Mouse (Mus musculus): Measurements from ENCODE around the gene Slc2a10. TPM values are rescaled to one million over a fixed set of nuclear protein-coding genes. Genes with fewer than 3 reads are reported as not detected.
A peak's percentile ranks its signal among the peaks of the same experiment; 100 is the strongest.

The Slc2a10 gene
- polyA plus RNA-seq, 1 experiment from 2014 or later: 7.2 TPM

DNA sequence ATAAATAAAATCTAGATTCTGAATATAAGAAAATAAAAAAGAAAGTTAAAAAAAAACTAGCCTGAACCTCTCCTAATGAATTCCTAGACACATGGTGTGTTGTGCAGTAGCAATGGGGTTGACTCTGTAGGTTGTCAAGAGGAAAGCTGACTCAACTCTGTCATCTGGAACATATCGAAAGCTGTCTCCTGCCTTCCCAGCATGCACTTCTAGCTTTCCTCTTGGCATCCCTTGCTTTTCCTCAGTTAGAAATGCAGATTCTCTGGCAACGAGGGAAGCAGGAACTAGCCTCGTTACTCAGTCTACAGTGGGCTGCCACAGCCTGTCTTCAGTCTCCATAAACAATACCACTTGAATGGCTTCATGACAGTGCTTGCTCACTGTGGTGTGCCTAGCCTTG lies 17.8 kb upstream of the Slc2a10 start:
- Histone ChIP-seq H3K4me3 (replicated peaks) (no peak overlapping the region), H3K9ac (no peak overlapping the region), H3K27me3 (replicated peaks) (no peaks in the 10 kb centered on the region), H3K36me3 (peaks cover 21% of the 10 kb centered on the region), H3K4me1 (no peaks in the 10 kb centered on the region), H3K9me3 (no peaks in the 10 kb centered on the region), H3K4me2 (no peak overlapping the region), H3K27ac (no peak overlapping the region)
- 67% methylated on average over 3 of the region's 3 CpGs for WGBS
- ATAC-seq (ENCODE audit: insufficient read depth, low FRiP score, low read depth): no peak

- H3K9me3 ChIP-seq: no peaks in the 10 kb centered on the region
- H3K27me3 ChIP-seq (replicated peaks): no peaks in the 10 kb centered on the region
- no peaks in the 10 kb centered on the region for H3K4me1 ChIP-seq
- WGBS: 76% methylated on average over 5 of the region's 5 CpGs
- H3K4me2 ChIP-seq: no peak overlapping the region
- H3K27ac ChIP-seq: no peak overlapping the region
- H3K9ac ChIP-seq: no peak overlapping the region
- no peak overlapping the region for H3K4me3 ChIP-seq (replicated peaks)
- peaks cover 21% of the 10 kb centered on the region for H3K36me3 ChIP-seq
- no peak for ATAC-seq (ENCODE audit: insufficient read depth, low FRiP score, low read depth)
Measured at GRCm38 (mm10) chr2:165486401-165486800, 17.2 kb upstream of the Slc2a10 start.

DNA sequence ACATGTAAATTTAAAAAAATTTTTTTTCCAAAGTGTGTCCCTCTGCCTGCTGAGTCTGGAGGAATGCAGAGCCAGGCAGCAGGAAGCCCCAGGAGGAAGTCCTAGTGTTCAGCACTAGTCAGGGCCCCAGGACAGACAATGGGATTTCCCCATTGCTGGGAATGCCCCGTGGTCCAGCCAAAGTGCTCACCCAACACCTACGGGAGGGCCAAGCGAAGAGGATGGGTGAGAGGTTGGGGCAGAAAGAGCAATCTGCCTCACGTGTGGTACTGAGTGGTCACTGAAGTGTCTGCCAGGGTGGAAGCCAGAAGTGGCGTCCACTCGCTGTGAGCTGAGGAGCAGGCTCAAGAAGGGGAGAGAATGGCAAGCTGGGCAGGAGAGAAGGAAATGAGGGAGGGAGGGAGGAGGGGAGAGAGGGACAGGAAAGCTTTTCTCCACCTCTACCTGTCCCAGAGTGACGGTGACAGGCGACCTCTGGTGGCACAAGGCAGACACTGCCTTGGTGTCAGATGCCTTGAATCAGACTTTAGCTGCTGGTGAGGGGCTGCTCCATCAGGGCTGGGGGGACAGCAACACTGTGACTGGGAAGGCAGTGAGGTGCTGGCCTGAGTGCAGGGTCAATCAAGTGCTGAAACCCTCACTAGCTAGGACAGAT lies 16.6 kb upstream of the Slc2a10 start:
- H3K9ac ChIP-seq: no peak overlapping the region
- no peak overlapping the region for H3K4me3 ChIP-seq (replicated peaks)
- no peaks in the 10 kb centered on the region for H3K27me3 ChIP-seq (replicated peaks)
- H3K4me2 ChIP-seq: no peak overlapping the region
- H3K4me1 ChIP-seq: 0 out of 2 replicates have a peak, but pooled peaks cover 1% of the 10 kb centered on the region
- no peaks in the 10 kb centered on the region for H3K9me3 ChIP-seq
- H3K27ac ChIP-seq: no peak overlapping the region
- 22% methylated on average over 8 of the region's 8 CpGs for WGBS
- 0 out of 2 replicates have a peak, but pooled peaks have one; percentile 13 for ATAC-seq (ENCODE audit: insufficient read depth, low FRiP score, low read depth)
- H3K36me3 ChIP-seq: peaks cover 21% of the 10 kb centered on the region

- ATAC-seq (ENCODE audit: insufficient read depth, low FRiP score, low read depth): peak; percentile 88
- Histone ChIP-seq H3K36me3 (peaks cover 21% of the 10 kb centered on the region), H3K4me2 (peak within 1 kb of the TSS; percentile 83), H3K4me1 (peaks cover 9% of the 10 kb centered on the region; the same call in 1 of the 2 replicates), H3K27me3 (replicated peaks) (no peaks in the 10 kb centered on the region), H3K9ac (peak within 1 kb of the TSS; percentile 61), H3K27ac (peak within 1 kb of the TSS; percentile 75), H3K9me3 (no peaks in the 10 kb centered on the region), H3K4me3 (replicated peaks) (peak within 1 kb of the TSS; percentile 79)
- WGBS: under 1% methylated on average over 83 of the region's 84 CpGs
Measured at GRCm38 (mm10) chr2:165492648-165493553, 10.7 kb upstream of the Slc2a10 start, which contains the start of gene Trp53rka. Gene Trp53rka (minus strand): TSS chr2:165493324.

DNA sequence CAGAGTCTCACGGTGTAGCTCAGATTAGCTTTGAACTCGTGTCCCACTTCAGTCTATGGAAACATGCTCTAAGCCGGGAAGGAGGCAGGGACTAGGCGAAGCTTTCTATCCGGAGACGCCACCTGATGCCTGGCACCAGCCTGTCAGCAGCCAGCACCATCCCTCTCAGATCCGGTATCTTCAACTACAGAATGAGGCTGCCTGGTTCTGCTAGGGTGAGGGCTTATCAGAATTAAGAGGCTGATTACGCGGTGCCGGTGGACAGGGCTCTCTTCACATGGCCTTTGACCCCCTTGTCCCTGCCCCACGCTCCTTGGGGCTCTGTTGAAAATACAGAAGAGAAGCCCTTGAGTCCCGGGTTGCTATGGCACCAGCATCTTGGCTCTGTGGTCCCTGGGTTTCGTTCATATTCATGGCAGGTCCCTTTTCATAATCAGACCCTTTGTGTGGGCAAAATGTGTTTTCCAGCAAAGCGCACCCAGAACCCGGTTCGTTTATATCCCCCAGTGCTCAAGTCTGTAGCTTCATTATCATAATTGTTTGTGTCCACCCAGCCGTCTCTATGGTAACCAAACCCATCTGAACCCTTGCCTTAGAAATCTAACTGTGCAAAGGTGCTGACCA lies 9.9 kb upstream of the Slc2a10 start:
- 22% methylated on average over 17 of the region's 17 CpGs for WGBS
- Histone ChIP-seq H3K9me3 (no peaks in the 10 kb centered on the region), H3K36me3 (peaks cover 16% of the 10 kb centered on the region), H3K4me1 (peaks cover 9% of the 10 kb centered on the region; the same call in 1 of the 2 replicates), H3K27ac (no peak overlapping the region; the same call in 1 of the 2 replicates), H3K9ac (peak overlapping the region; percentile 22; the same call in 1 of the 2 replicates), H3K4me3 (replicated peaks) (peak overlapping the region; percentile 79), H3K27me3 (replicated peaks) (no peaks in the 10 kb centered on the region), H3K4me2 (peak overlapping the region; percentile 83)
- ATAC-seq (ENCODE audit: insufficient read depth, low FRiP score, low read depth): 0 out of 2 replicates have a peak, but pooled peaks have one; percentile 14

- Histone ChIP-seq H3K4me2 (no peak overlapping the region), H3K4me1 (peaks cover 9% of the 10 kb centered on the region; the same call in 1 of the 2 replicates), H3K36me3 (peaks cover 8% of the 10 kb centered on the region; the same call in 1 of the 2 replicates), H3K4me3 (replicated peaks) (no peak overlapping the region), H3K9ac (no peak overlapping the region), H3K9me3 (no peaks in the 10 kb centered on the region), H3K27ac (no peak overlapping the region), H3K27me3 (replicated peaks) (no peaks in the 10 kb centered on the region)
- WGBS: 31% methylated on average over 2 of the region's 2 CpGs
- no peak for ATAC-seq (ENCODE audit: insufficient read depth, low FRiP score, low read depth)
Measured at GRCm38 (mm10) chr2:165494495-165494894, 9.1 kb upstream of the Slc2a10 start.

DNA sequence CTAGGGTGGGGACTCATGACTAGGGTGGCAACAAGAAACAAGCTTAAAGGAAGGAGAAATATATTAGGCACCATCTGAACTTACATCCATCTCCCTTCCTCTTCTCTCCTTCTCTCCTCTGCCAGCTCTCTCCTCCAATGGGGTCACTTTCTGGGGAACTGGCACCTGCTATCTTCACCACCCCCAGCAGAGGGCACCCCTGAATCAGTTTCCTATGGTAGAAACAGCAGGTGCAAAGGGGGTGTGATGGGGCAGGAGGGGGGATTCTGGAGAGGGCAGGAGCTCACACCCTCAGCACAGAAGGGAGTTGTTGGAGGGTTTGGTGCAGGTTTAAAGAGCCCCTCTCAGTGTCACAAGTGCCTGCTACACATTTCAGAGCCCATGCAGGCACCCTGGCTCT lies 7.3 kb upstream of the Slc2a10 start:
- Histone ChIP-seq H3K9me3 (no peaks in the 10 kb centered on the region), H3K9ac (no peak overlapping the region), H3K36me3 (no peaks in the 10 kb centered on the region), H3K27ac (no peak overlapping the region), H3K4me3 (replicated peaks) (no peak overlapping the region), H3K4me2 (no peak overlapping the region), H3K27me3 (replicated peaks) (no peaks in the 10 kb centered on the region), H3K4me1 (peaks cover 12% of the 10 kb centered on the region; the same call in 1 of the 2 replicates)
- no peak for ATAC-seq (ENCODE audit: insufficient read depth, low FRiP score, low read depth)

- Histone ChIP-seq H3K4me2 (no peak overlapping the region), H3K4me3 (replicated peaks) (no peak overlapping the region), H3K9ac (no peak overlapping the region), H3K9me3 (no peaks in the 10 kb centered on the region), H3K36me3 (no peaks in the 10 kb centered on the region), H3K27me3 (replicated peaks) (no peaks in the 10 kb centered on the region), H3K27ac (no peak overlapping the region), H3K4me1 (peaks cover 10% of the 10 kb centered on the region; the same call in 1 of the 2 replicates)
- ATAC-seq (ENCODE audit: insufficient read depth, low FRiP score, low read depth): no peak
- 64% methylated on average over 2 of the region's 2 CpGs for WGBS
Measured at GRCm38 (mm10) chr2:165497706-165498275, 5.8 kb upstream of the Slc2a10 start.

GRCm38 (mm10) chr2:165498816-165499215 lies 4.8 kb upstream of the Slc2a10 start:
- Histone ChIP-seq H3K36me3 (no peaks in the 10 kb centered on the region), H3K4me3 (replicated peaks) (no peak overlapping the region), H3K4me2 (no peak overlapping the region), H3K9me3 (no peaks in the 10 kb centered on the region), H3K27me3 (replicated peaks) (no peaks in the 10 kb centered on the region), H3K4me1 (peaks cover 16% of the 10 kb centered on the region), H3K9ac (no peak overlapping the region), H3K27ac (no peak overlapping the region)
- ATAC-seq (ENCODE audit: insufficient read depth, low FRiP score, low read depth): no peak
- 31% methylated on average over 6 of the region's 6 CpGs for WGBS

DNA sequence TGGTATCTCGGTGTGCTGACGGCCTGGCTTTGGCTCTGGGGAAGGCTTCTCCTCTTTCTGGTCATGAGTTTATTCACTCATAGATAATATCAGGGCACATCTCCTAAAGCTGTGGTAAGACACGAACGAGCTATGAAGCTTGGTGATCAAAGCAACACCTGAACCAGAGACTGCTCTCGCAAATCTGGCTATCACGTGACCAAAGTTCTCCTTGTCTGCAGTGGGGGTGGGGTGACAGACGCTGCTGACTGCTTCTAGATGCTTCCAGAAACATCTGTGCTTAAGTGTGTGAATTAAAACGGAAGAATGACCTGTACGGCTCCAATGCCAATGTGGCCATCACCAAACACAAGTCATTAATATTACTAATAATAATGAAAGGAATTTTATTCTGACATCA lies 6.1 kb downstream of the Slc2a10 start:
- WGBS: 58% methylated on average over 9 of the region's 9 CpGs

DNA sequence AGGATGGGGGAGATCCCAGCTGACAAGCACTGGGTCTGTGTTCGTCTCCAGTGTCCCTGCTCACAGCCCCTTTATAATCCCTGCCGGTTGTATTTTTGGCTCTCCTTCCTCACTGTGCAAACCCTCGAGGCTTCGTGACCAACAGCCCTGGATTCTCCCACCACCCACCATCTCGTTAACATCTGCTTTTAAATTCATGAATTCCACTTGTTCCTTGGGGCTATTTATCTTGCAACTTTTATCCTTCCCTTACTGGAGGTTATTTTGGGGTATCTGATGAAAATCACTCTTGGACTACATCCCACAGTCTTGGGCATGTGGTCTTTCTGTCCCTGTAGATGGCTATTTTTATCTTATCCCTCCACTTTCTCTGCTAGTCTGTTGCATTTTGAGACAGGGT lies 6.9 kb downstream of the Slc2a10 start:
- H3K27ac ChIP-seq: no peak overlapping the region
- H3K27me3 ChIP-seq (replicated peaks): no peaks in the 10 kb centered on the region
- 0 out of 2 replicates have a peak, but pooled peaks cover 3% of the 10 kb centered on the region for H3K36me3 ChIP-seq
- WGBS: 47% methylated on average over 5 of the region's 5 CpGs
- no peak overlapping the region for H3K4me3 ChIP-seq (replicated peaks)
- no peaks in the 10 kb centered on the region for H3K9me3 ChIP-seq
- peaks cover 13% of the 10 kb centered on the region; the same call in 1 of the 2 replicates for H3K4me1 ChIP-seq
- no peak overlapping the region for H3K9ac ChIP-seq
- no peak for ATAC-seq (ENCODE audit: insufficient read depth, low FRiP score, low read depth)
- H3K4me2 ChIP-seq: no peak overlapping the region

More for the DNA sequence above, 6.1 kb downstream of the Slc2a10 start:
- Histone ChIP-seq H3K27me3 (replicated peaks) (no peaks in the 10 kb centered on the region), H3K4me3 (replicated peaks) (no peak overlapping the region), H3K27ac (no peak overlapping the region), H3K9ac (no peak overlapping the region), H3K36me3 (no peaks in the 10 kb centered on the region), H3K4me2 (no peak overlapping the region), H3K4me1 (peaks cover 16% of the 10 kb centered on the region; the same call in 1 of the 2 replicates), H3K9me3 (no peaks in the 10 kb centered on the region)
- no peak for ATAC-seq (ENCODE audit: insufficient read depth, low FRiP score, low read depth)

All from stomach, embryonic 15.5 days (tissue).